Mouse (Mus musculus): ENCODE measurements at regions not wholly inside any gene's neighbourhood (a gene's known extent, or its start where the extent isn't known, plus 50 kb on each side); places are given as distances from the start of the nearest gene placed in this dataset.

GRCm38 (mm10) chr13:70159604-70160003 is 357.4 kb downstream of the Med10 start:
- no peaks in the 10 kb centered on the region for H3K4me1 ChIP-seq (ENCODE audit: control insufficient read depth in 1 of 2, insufficient read depth in 2 of 2)
- H3K9me3 ChIP-seq (replicated peaks; ENCODE audit: low read length): peaks cover 76% of the 10 kb centered on the region
- no peak for DNase-seq (ENCODE audit: extremely low read depth)
- in situ Hi-C loops (cut with MboI; ENCODE audit: low pct_ligation_motif_present, low pct_unique_long_range_greater_than_20kb, low sequenced_read_pairs): no loop called here
- H3K4me3 ChIP-seq (replicated peaks in 1 of 3; ENCODE audit: low read depth in 2 of 3, low read length in 2 of 3, poor library complexity in 1 of 3): no peak overlapping the region
- dilution Hi-C loops (cut with MboI; ENCODE audit: extremely low pct_ligation_motif_present, extremely low pct_unique_long_range_greater_than_20kb, low sequenced_read_pairs): no loop called here
- no peak for TF ChIP-seq EP300 (IDR thresholded peaks at IDR 0.05; ENCODE audit: low read length)
- no peak for TF ChIP-seq CTCF (conservative IDR thresholded peaks at IDR 0.05 in 1 of 2, IDR thresholded peaks at IDR 0.05 in 1 of 2; ENCODE audit: low read depth in 2 of 2, low read length in 2 of 2)
- no peak for TF ChIP-seq MAFK (IDR thresholded peaks at IDR 0.05; ENCODE audit: insufficient replicate concordance, low read length)
- no peak for TF ChIP-seq UBTF (IDR thresholded peaks at IDR 0.05; ENCODE audit: low read depth, low read length)
- TF ChIP-seq MAX (IDR thresholded peaks at IDR 0.05; ENCODE audit: low read length): no peak
- no peak for TF ChIP-seq TCF12 (IDR thresholded peaks at IDR 0.05; ENCODE audit: low read depth, low read length)
- H3K27me3 ChIP-seq (replicated peaks): no peaks in the 10 kb centered on the region
- H3K79me2 ChIP-seq (replicated peaks; ENCODE audit: control insufficient read depth, extremely low read depth, insufficient read depth, poor library complexity, severe bottlenecking): no peaks in the 10 kb centered on the region
- H3K36me3 ChIP-seq (replicated peaks in 1 of 2; ENCODE audit: control insufficient read depth in 1 of 2, insufficient read depth in 1 of 2, low read length in 1 of 2): no peaks in the 10 kb centered on the region
- no peak overlapping the region for H3K27ac ChIP-seq (ENCODE audit: insufficient read depth, low read depth)
- no peak overlapping the region for H3K4me2 ChIP-seq (ENCODE audit: insufficient read depth, low read depth, poor library complexity, severe bottlenecking)
- no peak overlapping the region for H3K9ac ChIP-seq (ENCODE audit: insufficient read depth, low read depth)

GRCm38 (mm10) chr13:70162115-70162514 is 359.9 kb downstream of the Med10 start:
- no peak for DNase-seq (ENCODE audit: extremely low read depth)
- TF ChIP-seq IRF4 (IDR thresholded peaks at IDR 0.05; ENCODE audit: low read depth, low read length) (no peak), MYC (IDR thresholded peaks at IDR 0.05; ENCODE audit: low read depth, low read length) (no peak), CHD1 (IDR thresholded peaks at IDR 0.05; ENCODE audit: low read depth, low read length) (no peak), RCOR1 (conservative IDR thresholded peaks at IDR 0.05; ENCODE audit: low read depth, low read length) (no peak), ZKSCAN1 (IDR thresholded peaks at IDR 0.05; ENCODE audit: borderline replicate concordance, low read depth, low read length) (no peak), USF2 (conservative IDR thresholded peaks at IDR 0.05; ENCODE audit: low read depth, low read length) (no peak)

GRCm38 (mm10) chr13:70165511-70166225 is 363.5 kb downstream of the Med10 start:
- H3K27ac ChIP-seq (ENCODE audit: insufficient read depth, low read depth): no peak overlapping the region
- dilution Hi-C loops (cut with MboI; ENCODE audit: extremely low pct_ligation_motif_present, extremely low pct_unique_long_range_greater_than_20kb, low sequenced_read_pairs) (no loop called here), in situ Hi-C loops (cut with MboI; ENCODE audit: low pct_ligation_motif_present, low pct_unique_long_range_greater_than_20kb, low sequenced_read_pairs) (no loop called here)
- no peak overlapping the region for H3K4me3 ChIP-seq (replicated peaks in 1 of 3; ENCODE audit: low read depth in 2 of 3, low read length in 2 of 3, poor library complexity in 1 of 3)
- no peak overlapping the region for H3K4me2 ChIP-seq (ENCODE audit: insufficient read depth, low read depth, poor library complexity, severe bottlenecking)
- H3K79me2 ChIP-seq (replicated peaks; ENCODE audit: control insufficient read depth, extremely low read depth, insufficient read depth, poor library complexity, severe bottlenecking): no peaks in the 10 kb centered on the region
- no peaks in the 10 kb centered on the region for H3K36me3 ChIP-seq (replicated peaks in 1 of 2; ENCODE audit: control insufficient read depth in 1 of 2, insufficient read depth in 1 of 2, low read length in 1 of 2)
- H3K9me3 ChIP-seq (replicated peaks; ENCODE audit: low read length): peaks cover 82% of the 10 kb centered on the region
- no peaks in the 10 kb centered on the region for H3K27me3 ChIP-seq (replicated peaks)
- no peaks in the 10 kb centered on the region for H3K4me1 ChIP-seq (ENCODE audit: control insufficient read depth in 1 of 2, insufficient read depth in 2 of 2)
- TF ChIP-seq ZNF384 (IDR thresholded peaks at IDR 0.05; ENCODE audit: low read depth, low read length): no peak
- TF ChIP-seq ETS1 (conservative IDR thresholded peaks at IDR 0.05; ENCODE audit: low read depth, low read length): no peak
- TF ChIP-seq CTCF (conservative IDR thresholded peaks at IDR 0.05 in 1 of 2, IDR thresholded peaks at IDR 0.05 in 1 of 2; ENCODE audit: low read depth in 2 of 2, low read length in 2 of 2): no peak
- no peak for TF ChIP-seq ZKSCAN1 (IDR thresholded peaks at IDR 0.05; ENCODE audit: borderline replicate concordance, low read depth, low read length)
- no peak for TF ChIP-seq TCF12 (IDR thresholded peaks at IDR 0.05; ENCODE audit: low read depth, low read length)
- TF ChIP-seq TBP (conservative IDR thresholded peaks at IDR 0.05; ENCODE audit: low read depth, low read length): no peak
- no peak for TF ChIP-seq E2F4 (IDR thresholded peaks at IDR 0.05; ENCODE audit: insufficient replicate concordance, low read depth, low read length)
- no peak overlapping the region for H3K9ac ChIP-seq (ENCODE audit: insufficient read depth, low read depth)
- no peak for DNase-seq (ENCODE audit: extremely low read depth)

More at GRCm38 (mm10) chr13:70162115-70162514, 359.9 kb downstream of the Med10 start:
- no peak overlapping the region for H3K4me3 ChIP-seq (replicated peaks in 1 of 3; ENCODE audit: low read depth in 2 of 3, low read length in 2 of 3, poor library complexity in 1 of 3)
- no peaks in the 10 kb centered on the region for H3K27me3 ChIP-seq (replicated peaks)
- H3K79me2 ChIP-seq (replicated peaks; ENCODE audit: control insufficient read depth, extremely low read depth, insufficient read depth, poor library complexity, severe bottlenecking): no peaks in the 10 kb centered on the region
- no peaks in the 10 kb centered on the region for H3K4me1 ChIP-seq (ENCODE audit: control insufficient read depth in 1 of 2, insufficient read depth in 2 of 2)
- H3K9me3 ChIP-seq (replicated peaks; ENCODE audit: low read length): peaks cover 80% of the 10 kb centered on the region
- no peak overlapping the region for H3K9ac ChIP-seq (ENCODE audit: insufficient read depth, low read depth)
- dilution Hi-C loops (cut with MboI; ENCODE audit: extremely low pct_ligation_motif_present, extremely low pct_unique_long_range_greater_than_20kb, low sequenced_read_pairs) (no loop called here), in situ Hi-C loops (cut with MboI; ENCODE audit: low pct_ligation_motif_present, low pct_unique_long_range_greater_than_20kb, low sequenced_read_pairs) (no loop called here)
- no peaks in the 10 kb centered on the region for H3K36me3 ChIP-seq (replicated peaks in 1 of 2; ENCODE audit: control insufficient read depth in 1 of 2, insufficient read depth in 1 of 2, low read length in 1 of 2)
- H3K27ac ChIP-seq (ENCODE audit: insufficient read depth, low read depth): no peak overlapping the region
- no peak overlapping the region for H3K4me2 ChIP-seq (ENCODE audit: insufficient read depth, low read depth, poor library complexity, severe bottlenecking)
